Mouse (Mus musculus): ENCODE measurements around the gene Rps6ka6.

GRCm38 (mm10) chrX:111463565-111464093, 74.1 kb downstream of the Rps6ka6 start:
- no peak for TF ChIP-seq CTCF (conservative IDR thresholded peaks at IDR 0.05; ENCODE audit: insufficient read depth, insufficient read length, low read depth, low read length)
- no peak for TF ChIP-seq POLR2A (IDR thresholded peaks at IDR 0.05; ENCODE audit: low read depth, low read length)
